Mouse (Mus musculus): ENCODE measurements around the gene Psmd2.
A peak's percentile ranks its signal among the peaks of the same experiment; 100 is the strongest.
"Not testable (repeated sequence)": the region's sequence is repeated elsewhere in the genome, so short reads cannot be mapped to it uniquely, and the experiment has no call there.

The Psmd2 gene

DNA sequence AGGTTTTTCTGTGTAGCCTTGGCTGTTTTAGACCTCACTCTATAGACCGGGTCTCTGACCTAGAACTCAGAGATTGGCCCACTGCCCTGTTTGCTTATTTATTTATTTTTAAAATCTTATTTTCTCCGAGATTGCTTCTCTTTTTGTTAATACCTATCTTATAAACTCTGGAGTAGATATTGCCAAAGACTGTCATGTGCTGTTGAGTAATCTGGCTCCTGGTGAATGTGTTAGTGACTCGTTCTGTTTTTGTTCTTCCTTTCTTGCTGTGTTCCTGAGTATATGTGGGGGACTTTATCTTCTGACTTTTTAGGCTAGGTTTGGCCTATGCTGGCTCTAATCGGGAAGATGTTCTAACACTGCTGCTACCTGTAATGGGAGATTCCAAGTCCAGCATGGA lies 6.2 kb downstream of the Psmd2 start:
- DNase-seq: no peak

DNA sequence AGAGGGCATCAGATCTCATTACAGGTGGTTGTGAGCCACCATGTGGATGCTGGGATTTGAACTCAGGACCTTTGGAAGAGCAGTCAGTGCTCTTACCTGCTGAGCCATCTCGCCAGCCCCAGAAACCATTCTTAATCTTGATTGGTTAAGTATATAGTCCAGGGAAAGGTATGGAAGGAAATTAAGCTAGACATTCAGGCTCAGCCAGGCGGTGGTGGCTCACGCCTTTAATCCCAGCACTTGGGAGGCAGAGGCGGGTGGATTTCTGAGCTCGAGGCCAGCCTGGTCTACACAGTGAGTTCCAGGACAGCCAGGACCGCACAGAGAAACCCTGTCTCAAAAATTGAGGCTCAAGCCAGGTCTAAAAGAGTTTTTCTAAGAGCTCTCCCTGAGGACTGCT lies 16.6 kb downstream of the Psmd2 start, which contains the start of gene Eif4g1:
Eif4g1 (plus strand) TSS at position 301 of the 400 bp plus-strand sequence.
- not testable (repeated sequence) for DNase-seq

- no peak for DNase-seq
These were observed 18.8 kb downstream of the Psmd2 start for GRCm38 (mm10) chr16:20670291-20670690.

GRCm38 (mm10) chr16:20671886-20672285 lies 20.4 kb downstream of the Psmd2 start:
- no peak for DNase-seq

DNA sequence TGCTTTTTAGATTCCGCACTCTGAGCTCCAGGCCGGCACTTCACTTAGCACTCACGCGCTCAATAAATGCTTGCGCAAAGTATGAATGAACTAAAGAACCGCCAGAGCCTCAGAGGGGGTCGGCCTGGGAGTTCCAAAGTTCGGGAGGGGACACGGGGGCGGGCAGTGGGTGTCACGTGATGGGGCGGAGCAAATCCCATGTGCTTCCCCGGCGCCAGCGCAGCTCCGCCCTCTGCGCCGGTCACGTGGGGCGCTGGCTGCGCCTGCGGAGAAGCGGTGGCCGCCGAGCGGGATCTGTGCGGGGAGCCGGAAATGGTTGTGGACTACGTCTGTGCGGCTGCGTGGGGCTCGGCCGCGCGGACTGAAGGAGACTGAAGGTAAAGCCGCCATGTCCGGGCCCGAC lies 21.0 kb downstream of the Psmd2 start:
- peak; percentile 94 for DNase-seq

DNA sequence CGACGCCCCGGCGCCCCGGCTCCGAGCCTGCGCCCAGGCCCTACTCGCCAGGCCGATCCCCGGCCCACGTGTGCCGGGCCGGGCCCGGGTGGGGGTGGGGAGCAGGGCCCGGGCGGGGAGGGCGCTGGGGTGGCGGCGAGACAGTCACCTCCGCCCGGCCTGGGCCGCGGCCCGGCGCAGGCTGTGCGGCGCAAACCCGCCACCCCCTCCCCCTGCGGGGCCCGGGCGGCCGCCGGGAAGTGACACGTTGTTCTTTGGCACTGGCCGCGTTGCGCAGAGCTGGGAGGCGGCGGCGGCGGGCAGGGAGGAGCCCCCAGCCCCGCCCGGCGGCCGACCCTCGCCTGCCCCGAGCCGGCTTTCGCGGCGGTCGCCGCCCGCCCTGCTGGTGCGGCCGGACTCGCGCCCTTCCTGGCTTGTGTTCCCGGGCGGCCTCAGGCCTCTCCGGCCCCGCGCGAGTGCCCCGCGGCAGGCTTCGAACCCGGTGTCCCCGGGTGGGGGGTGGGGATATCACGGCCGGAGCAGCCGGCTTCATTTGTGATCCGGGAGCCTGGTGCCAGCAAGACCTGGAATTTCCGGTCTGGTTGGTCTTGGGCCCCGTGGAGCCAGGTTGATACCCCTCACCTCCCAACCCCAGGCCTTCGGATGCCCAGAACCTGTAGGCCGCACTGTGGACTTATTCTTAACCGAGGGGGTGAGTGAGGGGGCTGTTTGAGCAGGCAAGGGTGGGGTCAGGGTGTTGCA lies 21.7 kb downstream of the Psmd2 start:
- DNase-seq: peak; percentile 52

DNA sequence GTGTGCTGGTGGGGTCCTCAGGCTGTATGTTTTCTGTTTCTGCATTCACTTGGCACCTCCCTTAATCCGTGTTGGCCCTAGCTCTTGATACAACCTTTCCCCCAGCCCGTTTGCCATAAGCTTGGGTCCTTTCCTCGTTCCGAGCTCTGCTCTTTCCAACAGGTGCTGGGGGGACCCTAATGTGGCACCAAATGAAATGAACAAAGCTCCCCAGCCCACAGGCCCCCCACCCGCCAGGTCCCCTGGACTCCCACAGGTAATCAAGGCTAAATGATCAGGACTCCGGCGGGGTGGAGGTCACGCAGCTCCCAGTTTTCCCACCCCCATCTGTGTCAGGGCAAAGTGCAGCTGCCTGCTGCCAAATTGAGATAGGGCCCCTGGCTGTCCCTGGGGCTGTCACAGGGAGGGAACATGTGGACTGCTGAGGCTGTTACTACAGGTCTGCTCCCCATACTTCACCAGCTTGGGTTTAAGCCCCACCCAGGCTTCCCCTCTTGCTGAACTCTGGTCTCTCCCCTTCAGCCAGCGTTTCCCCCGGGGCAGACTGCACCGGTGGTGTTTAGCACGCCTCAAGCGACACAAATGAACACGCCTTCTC lies 22.4 kb downstream of the Psmd2 start:
- DNase-seq: no peak

DNA sequence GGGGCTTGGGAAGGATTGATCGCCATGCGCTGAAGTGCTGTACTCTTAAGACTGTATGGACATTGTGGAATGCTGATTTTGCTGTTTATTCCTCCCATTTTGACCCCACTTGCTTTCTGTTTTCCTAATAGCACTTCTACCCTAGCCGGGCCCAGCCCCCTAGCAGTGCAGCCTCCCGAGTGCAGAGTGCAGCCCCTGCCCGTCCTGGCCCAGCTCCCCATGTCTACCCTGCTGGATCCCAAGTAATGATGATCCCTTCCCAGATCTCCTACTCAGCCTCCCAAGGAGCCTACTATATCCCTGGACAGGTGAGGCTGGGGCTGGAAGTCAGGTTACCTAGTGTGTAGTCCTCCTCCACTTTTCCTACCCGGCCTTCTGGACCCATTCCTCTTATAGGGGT lies 23.8 kb downstream of the Psmd2 start:
- no peak for DNase-seq

GRCm38 (mm10) chr16:20676702-20677101 lies 25.2 kb downstream of the Psmd2 start:
- no peak for DNase-seq

DNA sequence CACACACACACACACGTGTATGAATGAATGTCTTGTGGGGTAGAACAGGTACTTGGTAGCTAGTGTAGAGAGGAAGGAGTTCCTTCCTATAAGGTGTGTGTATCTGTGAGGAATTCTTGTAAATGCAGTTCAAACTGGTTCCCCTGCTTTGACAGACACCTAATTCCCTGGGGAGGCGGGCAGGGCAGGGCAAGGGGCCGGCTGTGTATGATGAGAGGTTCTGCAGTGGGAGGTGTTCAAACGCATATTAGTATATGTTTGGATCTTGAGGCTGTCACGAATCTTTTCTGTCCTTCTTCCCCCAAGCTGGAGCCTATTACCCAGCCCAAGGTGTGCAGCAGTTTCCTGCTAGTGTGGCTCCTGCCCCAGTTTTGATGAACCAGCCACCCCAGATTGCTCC lies 25.9 kb downstream of the Psmd2 start:
- DNase-seq: no peak

DNA sequence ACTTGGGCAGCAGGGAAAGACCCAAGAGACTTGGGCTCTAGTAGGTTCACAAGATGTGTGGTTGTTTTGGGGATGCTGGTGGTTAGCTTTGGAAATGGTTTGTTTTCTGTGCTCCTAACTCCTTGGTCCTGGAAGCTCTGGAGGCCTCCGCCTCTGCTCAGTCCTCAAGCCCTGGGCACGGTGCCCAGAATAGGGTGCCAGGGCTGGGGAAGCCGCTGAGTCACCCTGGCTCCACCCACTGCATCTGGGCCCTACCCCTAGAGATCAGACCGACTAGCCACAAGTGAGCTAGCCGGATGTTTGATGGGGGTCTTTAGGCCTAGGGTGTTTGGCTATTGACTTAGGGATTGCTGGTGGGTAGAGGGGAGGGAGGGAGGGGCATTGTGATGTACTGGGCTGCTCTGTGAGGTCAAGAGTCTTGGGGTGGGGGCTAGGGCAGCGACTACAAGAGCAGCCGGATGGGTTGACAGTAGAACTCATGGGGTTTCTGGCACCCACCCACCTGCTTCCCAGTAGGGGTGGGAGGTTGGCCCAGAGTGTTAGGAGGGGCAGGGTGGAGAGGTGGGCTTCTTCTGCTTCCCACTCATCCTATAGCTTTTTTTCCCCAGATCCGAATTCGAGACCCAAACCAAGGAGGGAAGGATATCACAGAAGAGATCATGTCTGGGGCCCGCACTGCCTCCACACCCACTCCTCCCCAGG lies 26.7 kb downstream of the Psmd2 start:
- DNase-seq: peak; percentile 50

DNA sequence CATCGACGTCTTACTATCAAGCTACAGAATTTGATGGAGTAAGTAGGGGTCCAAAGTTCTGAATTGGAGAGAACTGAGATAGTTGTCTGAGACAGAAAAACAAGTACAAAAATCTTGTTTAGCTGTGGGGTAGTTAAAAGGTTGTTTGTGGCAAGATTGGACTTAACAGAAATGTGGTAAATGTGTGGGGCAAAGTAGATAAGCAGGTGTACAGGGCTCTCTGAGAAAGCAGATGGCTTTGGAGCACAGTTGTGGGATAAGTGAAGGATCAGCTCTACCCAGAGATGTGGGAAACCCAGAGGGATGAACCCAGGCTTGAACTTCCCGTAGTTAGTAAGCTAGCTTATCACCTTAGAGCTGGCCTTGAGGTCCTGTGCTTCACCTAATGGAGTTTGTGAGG lies 39.3 kb downstream of the Psmd2 start:
- DNase-seq: no peak

DNA sequence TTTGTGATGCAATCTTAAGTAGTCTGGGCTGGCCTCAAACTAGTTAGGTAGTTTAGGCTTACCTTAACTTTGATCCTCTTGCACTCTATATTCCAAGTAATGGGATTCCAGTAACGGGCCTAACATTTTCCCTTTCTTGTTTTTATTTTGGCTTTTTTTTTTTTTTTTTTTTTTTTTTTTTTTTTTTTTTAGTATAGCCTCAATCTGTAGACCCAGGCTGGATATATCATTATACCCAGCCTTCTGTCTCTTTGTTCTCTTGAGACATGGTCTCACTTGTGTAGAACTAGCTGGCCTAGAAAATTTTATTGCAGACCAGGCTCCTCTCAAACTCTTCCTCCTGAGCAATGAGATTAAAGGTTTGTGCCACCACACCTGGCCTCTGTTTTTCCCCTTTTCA lies 40.2 kb downstream of the Psmd2 start:
- DNase-seq: no peak

GRCm38 (mm10) chr16:20692241-20692965 lies 41.0 kb downstream of the Psmd2 start:
- peak; percentile 16 for DNase-seq

- DNase-seq: peak; percentile 92
These were observed 41.8 kb downstream of the Psmd2 start, which contains the start of gene Fam131a for GRCm38 (mm10) chr16:20693111-20693701. Fam131a (plus strand) TSS chr16:20693241.

- peak; percentile 57 for DNase-seq
These were observed 43.3 kb downstream of the Psmd2 start for GRCm38 (mm10) chr16:20694781-20695180.

- DNase-seq: peak; percentile 99
These were observed 44.3 kb downstream of the Psmd2 start for GRCm38 (mm10) chr16:20695622-20696323.

DNA sequence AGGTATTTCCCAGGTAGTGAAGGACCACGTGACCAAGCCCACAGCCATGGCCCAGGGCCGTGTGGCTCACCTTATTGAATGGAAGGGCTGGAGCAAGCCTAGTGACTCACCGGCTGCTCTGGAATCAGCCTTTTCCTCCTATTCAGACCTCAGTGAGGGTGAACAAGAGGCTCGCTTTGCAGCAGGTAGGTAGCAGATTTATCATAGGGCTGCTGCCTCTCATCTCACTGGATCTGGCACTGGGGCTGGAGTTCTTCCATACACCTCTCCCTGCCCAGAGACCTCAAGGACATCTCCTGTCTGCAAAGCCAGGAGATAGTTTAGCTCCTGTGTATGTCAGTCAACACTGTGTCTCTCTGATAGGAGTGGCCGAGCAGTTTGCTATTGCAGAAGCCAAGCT lies 47.8 kb downstream of the Psmd2 start:
- DNase-seq: no peak

DNA sequence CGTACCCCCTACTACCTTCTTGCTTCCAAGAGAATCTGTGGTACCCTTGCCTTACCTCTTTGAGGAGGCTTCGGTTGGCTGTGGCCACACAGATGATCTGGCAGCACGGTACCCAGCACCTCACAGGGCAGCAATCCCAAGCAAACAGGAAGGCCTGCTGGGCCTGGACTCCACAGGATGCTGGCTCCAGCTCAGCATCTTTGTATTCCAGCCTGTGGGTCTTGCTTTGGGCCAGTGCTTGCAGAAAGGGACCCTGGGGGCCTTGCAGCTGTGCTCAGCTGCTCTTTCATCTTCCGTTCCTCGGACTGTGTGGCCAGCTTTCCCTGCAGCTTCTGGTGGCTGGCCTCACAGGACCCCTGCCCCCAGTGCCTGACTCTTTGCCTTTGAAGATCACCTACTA lies 48.6 kb downstream of the Psmd2 start:
- no peak for DNase-seq

- DNase-seq: no peak
These were observed 49.9 kb downstream of the Psmd2 start for GRCm38 (mm10) chr16:20701316-20701715.

GRCm38 (mm10) chr16:20701729-20702521 lies 50.5 kb downstream of the Psmd2 start:
- DNase-seq: no peak

Measured in right cerebral cortex, postnatal 4 days (tissue).